Mouse (Mus musculus): ENCODE results near the gene Zwint. TPM values are rescaled to one million over a fixed set of nuclear protein-coding genes. Genes with fewer than 3 reads are reported as not detected.
A peak's percentile ranks its signal among the peaks of the same experiment; 100 is the strongest.

The Zwint gene
- polyA plus RNA-seq, 1 experiment, result 9.2 TPM

DNA sequence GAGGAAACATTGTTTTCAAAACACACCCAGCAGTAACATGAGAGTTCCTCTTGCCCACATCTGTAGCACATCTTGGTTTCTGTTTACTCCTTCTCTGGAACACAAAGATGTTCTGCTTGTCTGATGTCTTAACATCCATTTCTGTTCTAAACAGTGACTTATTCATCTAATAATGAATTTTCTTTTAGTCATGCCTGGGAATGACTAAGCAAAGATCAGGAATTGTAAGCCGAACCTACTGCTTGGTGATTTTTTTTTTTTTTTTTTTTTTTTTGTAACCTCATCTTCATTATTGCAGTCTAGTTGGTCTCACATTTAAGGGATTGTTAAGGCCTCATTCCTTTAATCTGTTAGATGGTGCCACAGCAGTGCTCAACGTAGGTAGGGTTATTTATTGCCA is 848 bp upstream of the Zwint start:
- Histone ChIP-seq H3K27ac (ENCODE audit: insufficient read depth, low read depth, low read length) (no peak overlapping the region), H3K4me1 (ENCODE audit: control insufficient read depth, insufficient read depth, insufficient read length, low read length) (no peaks in the 10 kb centered on the region; the same call in 1 of the 2 replicates), H3K36me3 (ENCODE audit: control insufficient read depth, insufficient read depth, low read length) (peaks cover 12% of the 10 kb centered on the region), H3K4me3 (ENCODE audit: low read depth, low read length) (no peak overlapping the region), H3K27me3 (ENCODE audit: control insufficient read depth, insufficient read depth, low read length) (no peaks in the 10 kb centered on the region)
- TF ChIP-seq CTCF (IDR thresholded peaks at IDR 0.05; ENCODE audit: extremely low read depth, insufficient read length, insufficient replicate concordance, low read depth, low read length) (no peak), POLR2A (IDR thresholded peaks at IDR 0.05; ENCODE audit: low read depth, low read length) (no peak)
- WGBS, result 87% methylated on average over 2 of the region's 2 CpGs

DNA sequence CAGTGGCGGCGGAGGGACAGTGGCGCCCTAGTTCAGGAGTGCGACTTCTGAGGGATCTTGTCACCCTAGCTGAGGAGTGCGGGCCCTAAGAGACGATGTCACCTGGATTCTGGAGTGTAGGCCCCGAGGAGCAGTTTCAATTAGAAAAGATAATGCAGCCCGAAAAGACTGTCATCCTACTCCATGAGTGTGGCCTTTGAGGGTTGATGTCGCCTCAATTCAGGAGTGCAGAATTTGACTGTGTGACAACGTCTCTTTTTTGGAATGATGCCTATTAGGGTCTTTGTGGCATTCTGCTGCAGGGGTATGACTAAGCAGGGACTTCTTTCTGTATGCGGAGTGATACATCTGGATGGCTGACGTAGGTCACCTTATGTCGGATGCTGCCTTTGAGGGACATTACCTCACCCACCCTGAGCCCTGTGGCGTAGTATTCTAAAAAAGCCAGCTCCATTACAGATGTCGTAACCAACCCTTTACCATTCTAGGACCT is 418 bp downstream of the Zwint start:
- Histone ChIP-seq H3K4me3 (ENCODE audit: low read depth, low read length) (peak overlapping the region; percentile 97), H3K36me3 (ENCODE audit: control insufficient read depth, insufficient read depth, low read length) (peaks cover 17% of the 10 kb centered on the region), H3K27me3 (ENCODE audit: control insufficient read depth, insufficient read depth, low read length) (no peaks in the 10 kb centered on the region), H3K4me1 (ENCODE audit: control insufficient read depth, insufficient read depth, insufficient read length, low read length) (no peaks in the 10 kb centered on the region; the same call in 1 of the 2 replicates), H3K27ac (ENCODE audit: insufficient read depth, low read depth, low read length) (peak overlapping the region; percentile 60)
- TF ChIP-seq POLR2A (IDR thresholded peaks at IDR 0.05; ENCODE audit: low read depth, low read length) (no peak), CTCF (IDR thresholded peaks at IDR 0.05; ENCODE audit: extremely low read depth, insufficient read length, insufficient replicate concordance, low read depth, low read length) (no peak)
- WGBS, result 1% methylated on average over 15 of the region's 15 CpGs

GRCm38 (mm10) chr10:72659198-72659597 is 4.6 kb downstream of the Zwint start:
- no peak overlapping the region for H3K4me3 ChIP-seq (ENCODE audit: low read depth, low read length)
- no peaks in the 10 kb centered on the region; the same call in 1 of the 2 replicates for H3K4me1 ChIP-seq (ENCODE audit: control insufficient read depth, insufficient read depth, insufficient read length, low read length)
- WGBS, result 96% methylated on average over 5 of the region's 5 CpGs
- TF ChIP-seq CTCF (IDR thresholded peaks at IDR 0.05; ENCODE audit: extremely low read depth, insufficient read length, insufficient replicate concordance, low read depth, low read length), result no peak
- TF ChIP-seq POLR2A (IDR thresholded peaks at IDR 0.05; ENCODE audit: low read depth, low read length), result no peak
- H3K36me3 ChIP-seq (ENCODE audit: control insufficient read depth, insufficient read depth, low read length), result peaks cover 27% of the 10 kb centered on the region
- no peaks in the 10 kb centered on the region for H3K27me3 ChIP-seq (ENCODE audit: control insufficient read depth, insufficient read depth, low read length)
- H3K27ac ChIP-seq (ENCODE audit: insufficient read depth, low read depth, low read length), result no peak overlapping the region

GRCm38 (mm10) chr10:72660350-72660749 is 5.7 kb downstream of the Zwint start:
- no peaks in the 10 kb centered on the region for H3K27me3 ChIP-seq (ENCODE audit: control insufficient read depth, insufficient read depth, low read length)
- TF ChIP-seq CTCF (IDR thresholded peaks at IDR 0.05; ENCODE audit: extremely low read depth, insufficient read length, insufficient replicate concordance, low read depth, low read length), result no peak
- TF ChIP-seq POLR2A (IDR thresholded peaks at IDR 0.05; ENCODE audit: low read depth, low read length), result no peak
- 98% methylated on average over 1 of the region's 1 CpGs for WGBS
- no peak overlapping the region for H3K4me3 ChIP-seq (ENCODE audit: low read depth, low read length)
- H3K4me1 ChIP-seq (ENCODE audit: control insufficient read depth, insufficient read depth, insufficient read length, low read length), result no peaks in the 10 kb centered on the region; the same call in 1 of the 2 replicates
- H3K36me3 ChIP-seq (ENCODE audit: control insufficient read depth, insufficient read depth, low read length), result peaks cover 31% of the 10 kb centered on the region
- H3K27ac ChIP-seq (ENCODE audit: insufficient read depth, low read depth, low read length), result no peak overlapping the region

DNA sequence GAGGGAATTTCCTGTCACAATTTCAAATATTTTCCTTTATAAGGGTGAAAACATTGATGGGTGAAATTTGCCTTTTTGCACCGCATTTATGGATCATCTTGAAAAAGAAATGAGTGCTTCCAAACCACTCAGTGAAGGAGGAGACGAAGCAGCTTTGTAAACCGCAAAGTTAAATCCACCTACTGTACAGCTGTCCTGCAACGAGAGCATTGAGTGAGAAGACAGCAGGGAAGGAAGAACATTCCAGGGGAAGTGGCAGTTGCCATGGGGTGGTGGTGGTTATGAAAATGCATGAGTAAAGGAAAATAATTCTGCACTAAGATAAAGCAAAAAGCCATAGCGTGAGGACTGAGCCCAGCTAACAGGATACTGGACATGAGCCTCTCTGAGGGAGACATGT is 13.2 kb downstream of the Zwint start:
- peaks cover 18% of the 10 kb centered on the region for H3K36me3 ChIP-seq (ENCODE audit: control insufficient read depth, insufficient read depth, low read length)
- no peaks in the 10 kb centered on the region for H3K27me3 ChIP-seq (ENCODE audit: control insufficient read depth, insufficient read depth, low read length)
- 95% methylated on average over 5 of the region's 5 CpGs for WGBS
- no peaks in the 10 kb centered on the region for H3K4me1 ChIP-seq (ENCODE audit: control insufficient read depth, insufficient read depth, insufficient read length, low read length)
- H3K27ac ChIP-seq (ENCODE audit: insufficient read depth, low read depth, low read length), result no peak overlapping the region
- TF ChIP-seq POLR2A (IDR thresholded peaks at IDR 0.05; ENCODE audit: low read depth, low read length) (no peak), CTCF (IDR thresholded peaks at IDR 0.05; ENCODE audit: extremely low read depth, insufficient read length, insufficient replicate concordance, low read depth, low read length) (no peak)
- H3K4me3 ChIP-seq (ENCODE audit: low read depth, low read length), result no peak overlapping the region

- peaks cover 14% of the 10 kb centered on the region; the same call in 1 of the 2 replicates for H3K36me3 ChIP-seq (ENCODE audit: control insufficient read depth, insufficient read depth, low read length)
- no peak overlapping the region for H3K4me3 ChIP-seq (ENCODE audit: low read depth, low read length)
- 21% methylated on average over 1 of the region's 1 CpGs for WGBS
- no peaks in the 10 kb centered on the region for H3K27me3 ChIP-seq (ENCODE audit: control insufficient read depth, insufficient read depth, low read length)
- H3K27ac ChIP-seq (ENCODE audit: insufficient read depth, low read depth, low read length), result no peak overlapping the region
- no peaks in the 10 kb centered on the region for H3K4me1 ChIP-seq (ENCODE audit: control insufficient read depth, insufficient read depth, insufficient read length, low read length)
- TF ChIP-seq POLR2A (IDR thresholded peaks at IDR 0.05; ENCODE audit: low read depth, low read length) (no peak), CTCF (IDR thresholded peaks at IDR 0.05; ENCODE audit: extremely low read depth, insufficient read length, insufficient replicate concordance, low read depth, low read length) (no peak)
These were observed 14.4 kb downstream of the Zwint start for GRCm38 (mm10) chr10:72669086-72669485.

DNA sequence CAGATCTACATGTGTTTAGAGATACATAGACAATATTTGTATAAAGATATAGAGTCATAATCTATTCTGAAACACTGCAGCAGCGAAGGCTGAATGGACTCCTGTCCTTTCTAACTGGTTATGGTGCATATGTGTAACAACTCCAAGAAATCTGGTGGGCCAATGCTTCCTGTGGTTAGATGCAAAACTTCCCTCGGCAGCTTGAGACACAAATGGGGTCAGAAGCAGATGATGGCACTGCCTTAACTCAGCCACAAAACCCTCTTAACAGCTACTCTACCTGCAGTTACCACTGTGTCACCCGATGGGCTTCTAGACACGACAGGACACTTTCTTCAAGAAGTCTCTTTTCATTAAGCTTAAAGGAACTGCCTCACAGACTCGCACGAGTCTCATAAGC is 21.3 kb downstream of the Zwint start:
- no peak for TF ChIP-seq POLR2A (IDR thresholded peaks at IDR 0.05; ENCODE audit: low read depth, low read length)
- TF ChIP-seq CTCF (IDR thresholded peaks at IDR 0.05; ENCODE audit: extremely low read depth, insufficient read length, insufficient replicate concordance, low read depth, low read length), result no peak
- 79% methylated on average over 6 of the region's 6 CpGs for WGBS
- Histone ChIP-seq H3K36me3 (ENCODE audit: control insufficient read depth, insufficient read depth, low read length) (peaks cover 2% of the 10 kb centered on the region; the same call in 1 of the 2 replicates), H3K4me3 (ENCODE audit: low read depth, low read length) (no peak overlapping the region), H3K27me3 (ENCODE audit: control insufficient read depth, insufficient read depth, low read length) (no peaks in the 10 kb centered on the region), H3K4me1 (ENCODE audit: control insufficient read depth, insufficient read depth, insufficient read length, low read length) (no peaks in the 10 kb centered on the region), H3K27ac (ENCODE audit: insufficient read depth, low read depth, low read length) (no peak overlapping the region)

Measured in small intestine, adult 2 months (tissue).